Mouse (Mus musculus): ENCODE results near the gene App. TPM values are rescaled to one million over a fixed set of nuclear protein-coding genes. Genes with fewer than 3 reads are reported as not detected.
A peak's percentile ranks its signal among the peaks of the same experiment; 100 is the strongest.

Gene App
- total RNA-seq, 2 experiments from 2014 or later: 1,293 to 1,298 TPM

- intact Hi-C loops (cut with DNase I): no loop called here
- no peak for DNase-seq (ENCODE audit: low spot score in 2 of 2)
These were observed 44.6 kb downstream of the App start for GRCm38 (mm10) chr16:85128693-85129657.

GRCm38 (mm10) chr16:85128347-85128664, 45.3 kb downstream of the App start:
- DNase-seq (ENCODE audit: low spot score in 2 of 2): no peak
- intact Hi-C loops (cut with DNase I): no loop called here

GRCm38 (mm10) chr16:85127661-85128346, 45.8 kb downstream of the App start:
- no peak for DNase-seq (ENCODE audit: low spot score in 2 of 2)
- intact Hi-C loops (cut with DNase I): no loop called here

GRCm38 (mm10) chr16:85124649-85125048, 48.9 kb downstream of the App start:
- intact Hi-C loops (cut with DNase I): no loop called here
- no peak for DNase-seq (ENCODE audit: low spot score in 2 of 2)

GRCm38 (mm10) chr16:85121983-85122382, 51.6 kb downstream of the App start:
- intact Hi-C loops (cut with DNase I): no loop called here
- DNase-seq (ENCODE audit: low spot score in 2 of 2): no peak

- intact Hi-C loops (cut with DNase I): no loop called here
- no peak for DNase-seq (ENCODE audit: low spot score in 2 of 2)
These were observed 54.6 kb downstream of the App start for GRCm38 (mm10) chr16:85118916-85119315.

GRCm38 (mm10) chr16:85117541-85117940, 56.0 kb downstream of the App start:
- no peak for DNase-seq (ENCODE audit: low spot score in 2 of 2)
- intact Hi-C loops (cut with DNase I): no loop called here

GRCm38 (mm10) chr16:85115837-85116236, 57.7 kb downstream of the App start:
- intact Hi-C loops (cut with DNase I): no loop called here
- DNase-seq (ENCODE audit: low spot score in 2 of 2): peak in 1 of 2 experiments; percentile 30

GRCm38 (mm10) chr16:85114742-85115141, 58.8 kb downstream of the App start:
- DNase-seq (ENCODE audit: low spot score in 2 of 2): no peak
- intact Hi-C loops (cut with DNase I): no loop called here

- intact Hi-C loops (cut with DNase I): no loop called here
- DNase-seq (ENCODE audit: low spot score in 2 of 2): no peak
These were observed 59.6 kb downstream of the App start for GRCm38 (mm10) chr16:85113941-85114340.

- DNase-seq (ENCODE audit: low spot score in 2 of 2): no peak
- intact Hi-C loops (cut with DNase I): no loop called here
These were observed 61.3 kb downstream of the App start for GRCm38 (mm10) chr16:85112254-85112653.

- peak in 1 of 2 experiments; percentile 72 for DNase-seq (ENCODE audit: low spot score in 2 of 2)
- intact Hi-C loops (cut with DNase I): no loop called here
These were observed 63.1 kb downstream of the App start for GRCm38 (mm10) chr16:85110428-85110827.

GRCm38 (mm10) chr16:85108486-85108885, 65.1 kb downstream of the App start:
- intact Hi-C loops (cut with DNase I): no loop called here
- no peak for DNase-seq (ENCODE audit: low spot score in 2 of 2)

- DNase-seq (ENCODE audit: low spot score in 2 of 2): no peak
- intact Hi-C loops (cut with DNase I): no loop called here
These were observed 66.8 kb downstream of the App start for GRCm38 (mm10) chr16:85106644-85107323.

GRCm38 (mm10) chr16:85105603-85106002, 68.0 kb downstream of the App start:
- intact Hi-C loops (cut with DNase I): no loop called here
- DNase-seq (ENCODE audit: low spot score in 2 of 2): no peak

- no peak for DNase-seq (ENCODE audit: low spot score in 2 of 2)
- intact Hi-C loops (cut with DNase I): no loop called here
These were observed 70.3 kb downstream of the App start for GRCm38 (mm10) chr16:85103116-85103787.

GRCm38 (mm10) chr16:85101544-85101943, 72.0 kb downstream of the App start:
- DNase-seq (ENCODE audit: low spot score in 2 of 2): no peak
- intact Hi-C loops (cut with DNase I): no loop called here

- no peak for DNase-seq (ENCODE audit: low spot score in 2 of 2)
- intact Hi-C loops (cut with DNase I): no loop called here
These were observed 72.8 kb downstream of the App start for GRCm38 (mm10) chr16:85100806-85101205.

GRCm38 (mm10) chr16:85099487-85099886, 74.1 kb downstream of the App start:
- no peak for DNase-seq (ENCODE audit: low spot score in 2 of 2)
- intact Hi-C loops (cut with DNase I): no loop called here

GRCm38 (mm10) chr16:85099044-85099443, 74.5 kb downstream of the App start:
- intact Hi-C loops (cut with DNase I): no loop called here

More at GRCm38 (mm10) chr16:85099044-85099443, 74.5 kb downstream of the App start:
- no peak for DNase-seq (ENCODE audit: low spot score in 2 of 2)
